Mouse (Mus musculus) urinary bladder, postnatal 10 days (tissue): ENCODE measurements around the gene Gins3.
A peak's percentile ranks its signal among the peaks of the same experiment; 100 is the strongest.
"Not testable (repeated sequence)": the region's sequence is repeated elsewhere in the genome, so short reads cannot be mapped to it uniquely, and the experiment has no call there.

ENCODE experiments used
- DNase-seq: peaks from one replicate; pipeline ENCODE4 v3.0.0; 2022; ENCODE audit warnings: low spot score

Gins3 gene

DNA sequence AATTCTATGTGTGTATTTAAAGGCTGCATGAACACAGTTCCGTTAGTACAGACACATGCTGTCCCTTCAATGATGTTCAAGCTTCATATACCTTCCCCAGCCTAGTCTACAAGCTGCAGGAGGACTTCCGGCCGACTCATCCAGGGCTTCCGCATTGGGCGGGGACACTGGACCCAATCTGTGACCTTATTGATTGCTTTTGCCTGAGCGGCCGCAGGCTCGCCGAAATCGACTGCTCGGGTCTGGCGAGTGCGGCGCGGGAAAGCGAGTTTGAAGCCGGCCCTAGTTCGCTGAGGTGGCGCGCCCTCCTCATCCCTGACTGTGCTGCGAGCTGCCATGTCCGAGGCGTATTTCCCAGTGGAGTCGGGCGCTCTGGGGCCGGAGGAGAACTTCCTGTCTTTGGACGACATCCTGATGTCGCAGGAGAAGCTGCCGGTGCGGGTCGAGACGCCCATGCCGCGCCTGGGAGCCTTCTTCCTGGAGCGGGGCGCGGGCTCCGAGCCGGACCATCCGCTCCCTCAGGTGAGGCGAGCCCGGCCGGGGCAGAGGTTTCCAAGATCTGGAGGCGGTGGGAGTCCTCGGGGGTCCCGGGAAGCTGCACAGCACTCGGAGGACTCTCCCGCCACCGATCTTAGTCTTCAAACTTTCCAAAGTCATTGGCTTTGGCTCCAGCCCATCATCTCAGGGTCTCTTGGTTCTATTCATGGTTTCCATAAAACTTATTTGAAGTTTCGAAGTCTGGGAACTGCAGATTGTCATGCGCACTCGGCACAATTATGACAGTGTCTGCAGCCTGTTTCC lies at the start of gene Gins3:
Gins3 (plus strand) TSS at position 192 of the 801 bp plus-strand sequence.
- peak; percentile 72 for DNase-seq

DNA sequence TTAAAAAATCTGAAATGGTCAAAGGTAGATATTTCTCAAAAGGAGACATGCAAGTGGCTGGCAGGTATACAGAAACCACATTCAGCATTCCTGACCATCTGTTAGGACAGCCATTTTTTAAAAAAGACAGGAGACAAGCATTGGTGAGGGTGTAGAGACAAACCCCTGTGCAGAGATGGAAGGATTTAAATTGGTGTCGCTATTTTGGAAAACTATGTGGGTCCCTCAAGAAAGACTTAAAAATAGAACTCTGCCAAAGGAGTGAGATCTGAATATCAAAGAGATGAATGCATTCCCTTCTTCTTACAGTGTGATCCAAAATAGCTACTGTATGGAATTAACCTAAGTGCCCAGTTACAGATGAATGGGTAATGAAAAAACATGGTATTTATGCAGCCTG lies 45.9 kb upstream of the Gins3 start:
- DNase-seq, result no peak

DNA sequence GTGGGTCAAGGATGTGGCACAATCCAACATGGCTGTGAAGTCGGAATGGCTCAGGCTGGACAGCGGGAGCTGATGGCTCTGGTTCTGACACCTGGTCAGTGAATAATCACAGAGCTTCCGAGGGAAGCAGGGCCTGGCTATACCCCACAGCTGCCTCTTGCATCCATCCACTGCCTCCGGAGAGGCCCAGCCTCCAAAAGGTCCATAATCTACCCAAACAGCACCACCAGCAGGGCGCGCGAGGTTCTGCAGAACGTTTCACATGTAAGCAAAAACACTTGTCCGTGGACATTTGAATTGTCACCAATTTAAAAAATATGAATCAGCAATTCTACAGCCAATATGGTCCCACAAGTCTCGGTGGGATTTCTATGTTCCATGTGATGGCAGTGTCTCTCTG lies 44.0 kb upstream of the Gins3 start:
- no peak for DNase-seq

DNA sequence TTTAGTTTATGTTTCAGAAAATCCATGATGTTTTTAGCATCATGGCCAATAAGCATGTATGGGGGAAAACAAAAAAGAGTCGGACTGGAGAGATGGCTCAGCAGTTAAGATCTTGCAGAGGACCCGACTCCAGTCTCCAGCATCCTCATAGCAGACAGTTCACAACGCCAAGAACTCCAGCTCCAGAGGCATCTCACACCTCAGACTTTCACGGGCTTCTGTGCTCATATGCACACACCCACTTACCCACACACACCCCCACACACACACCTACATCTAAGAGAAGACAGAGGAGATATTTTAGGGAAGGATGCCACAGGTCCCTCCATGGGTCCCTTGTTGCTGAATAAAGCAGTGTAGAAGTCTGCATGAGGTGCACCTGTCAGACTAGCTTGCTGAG lies 42.7 kb upstream of the Gins3 start:
- DNase-seq, result no peak

DNA sequence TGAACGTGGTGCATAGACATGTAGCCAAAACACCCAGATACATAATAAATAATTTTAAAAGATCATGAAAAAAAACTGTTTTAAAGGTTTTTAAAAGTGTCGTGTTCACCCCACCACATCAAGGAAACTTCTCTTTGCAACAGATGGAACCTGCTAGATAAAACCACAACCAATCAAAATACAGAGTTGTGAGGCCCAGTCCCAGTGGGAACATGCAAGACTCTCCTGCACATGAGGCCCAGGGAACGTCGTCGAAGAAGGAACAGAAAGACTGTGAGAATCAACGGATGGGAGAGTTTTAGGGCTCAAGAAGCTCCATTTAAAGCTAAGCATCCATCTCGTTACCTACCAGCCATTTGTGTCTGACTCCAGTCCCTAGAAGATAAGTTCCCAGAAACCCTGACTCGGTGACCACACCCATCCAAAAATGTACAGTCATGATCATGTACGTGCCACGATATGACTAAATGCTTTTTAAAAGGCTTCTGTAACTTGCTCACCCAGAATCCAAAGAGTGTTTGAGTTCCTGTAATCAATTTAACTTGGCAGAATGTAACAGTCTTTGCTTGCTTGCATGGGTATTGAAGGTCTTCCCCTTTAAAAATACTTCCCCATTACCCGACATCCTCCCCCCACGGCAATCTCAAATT lies 41.0 kb upstream of the Gins3 start:
- DNase-seq, result no peak

DNA sequence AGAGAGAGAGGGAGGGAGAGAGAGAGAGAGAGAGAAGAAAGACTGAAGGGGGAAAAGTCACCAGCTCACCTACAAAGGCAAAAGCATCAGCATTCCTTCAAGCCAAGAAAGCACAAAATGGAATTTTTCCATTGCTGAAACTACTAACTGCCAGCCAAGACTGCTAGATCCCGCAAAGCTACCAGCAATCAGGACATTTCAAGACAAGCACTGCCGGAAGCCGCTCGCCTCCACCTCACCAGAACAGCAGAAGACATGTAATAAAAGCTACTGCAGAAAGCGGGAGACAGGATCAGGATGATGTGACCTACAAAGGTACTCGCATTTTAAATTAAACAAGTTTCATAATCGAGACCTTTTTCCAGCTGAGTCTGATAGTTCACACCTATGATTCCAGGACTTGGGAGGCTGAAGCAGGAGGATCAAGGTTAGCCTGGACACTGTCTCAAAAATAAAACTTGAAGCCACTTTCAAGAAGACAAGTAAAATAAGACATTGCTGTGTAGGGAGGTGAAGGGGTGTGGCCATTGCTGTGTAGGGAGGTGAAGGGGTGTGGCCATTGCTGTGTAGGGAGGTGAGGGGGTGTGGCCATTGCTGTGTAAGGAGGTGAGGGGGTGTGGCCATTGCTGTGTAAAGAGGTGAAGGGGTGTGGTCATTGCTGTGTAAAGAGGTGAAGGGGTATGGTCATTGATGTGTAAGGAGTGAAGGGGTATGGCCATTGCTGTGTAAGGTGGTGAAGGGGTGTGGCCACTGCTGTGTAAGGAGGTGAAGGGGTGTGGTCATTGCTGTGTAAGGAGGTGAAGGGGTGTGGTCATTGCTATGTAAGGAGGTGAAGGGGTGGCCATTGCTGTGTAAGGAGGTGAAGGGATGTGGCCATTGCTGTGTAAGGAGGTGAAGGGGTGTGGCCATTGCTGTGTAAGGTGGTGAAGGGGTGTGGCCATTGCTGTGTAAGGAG lies 39.5 kb upstream of the Gins3 start:
- no peak for DNase-seq

DNA sequence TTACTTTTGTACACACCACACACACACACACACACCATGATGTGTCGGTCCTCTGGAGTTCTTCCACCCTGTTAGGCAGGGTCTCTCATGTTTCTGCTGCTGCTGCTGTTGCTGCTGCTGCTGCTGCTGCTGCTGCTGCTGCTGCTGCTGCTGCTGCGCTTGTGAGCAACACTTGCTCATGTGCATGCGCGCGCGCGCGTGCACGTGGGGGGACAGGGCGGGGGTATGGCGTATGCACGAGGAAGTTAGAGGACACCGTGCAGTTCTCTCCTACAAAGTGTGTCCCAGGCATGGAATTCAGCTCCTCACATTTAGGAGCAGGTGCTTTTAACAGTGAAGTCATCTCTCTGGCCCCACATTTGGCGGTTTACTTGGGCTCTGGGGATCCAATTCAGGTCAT lies 38.1 kb upstream of the Gins3 start:
- no peak for DNase-seq

DNA sequence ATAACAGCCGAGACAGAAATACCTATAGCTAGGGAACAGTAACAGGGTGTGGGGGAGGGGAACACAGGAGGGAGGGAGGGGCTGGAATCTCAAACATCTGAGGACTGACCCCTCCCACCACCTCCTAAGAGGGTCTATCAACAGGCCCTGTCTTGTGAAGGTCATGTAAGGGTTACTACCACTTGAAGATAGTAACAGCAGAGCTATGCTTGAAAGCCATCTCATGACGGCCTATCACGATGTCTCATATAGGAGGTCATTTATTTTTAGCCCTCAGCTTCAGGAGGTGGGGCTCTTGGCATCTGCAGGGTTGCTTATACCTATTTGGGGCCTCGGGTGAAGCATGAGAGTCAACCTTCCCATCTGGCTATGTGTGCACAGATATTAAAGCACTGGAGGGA lies 36.4 kb upstream of the Gins3 start:
- no peak for DNase-seq

DNA sequence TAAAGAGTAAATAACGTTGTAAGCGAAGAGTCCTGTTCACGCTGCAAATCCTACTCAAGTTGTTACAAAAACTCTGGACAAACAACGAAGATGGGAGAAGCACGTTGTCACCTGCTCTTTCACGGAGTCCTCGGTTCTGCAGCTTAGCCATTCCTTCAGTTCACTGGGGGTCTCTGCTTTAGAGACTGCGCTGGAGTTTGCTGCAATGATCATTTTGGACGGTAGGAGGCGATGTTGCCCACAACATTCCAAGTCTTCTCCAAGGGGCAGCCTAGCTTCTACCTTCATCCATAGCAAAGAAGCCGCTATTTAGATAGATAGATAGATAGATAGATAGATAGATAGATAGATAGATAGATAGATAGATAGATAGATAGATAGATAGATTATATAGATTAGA lies 33.4 kb upstream of the Gins3 start:
- DNase-seq, result no peak

DNA sequence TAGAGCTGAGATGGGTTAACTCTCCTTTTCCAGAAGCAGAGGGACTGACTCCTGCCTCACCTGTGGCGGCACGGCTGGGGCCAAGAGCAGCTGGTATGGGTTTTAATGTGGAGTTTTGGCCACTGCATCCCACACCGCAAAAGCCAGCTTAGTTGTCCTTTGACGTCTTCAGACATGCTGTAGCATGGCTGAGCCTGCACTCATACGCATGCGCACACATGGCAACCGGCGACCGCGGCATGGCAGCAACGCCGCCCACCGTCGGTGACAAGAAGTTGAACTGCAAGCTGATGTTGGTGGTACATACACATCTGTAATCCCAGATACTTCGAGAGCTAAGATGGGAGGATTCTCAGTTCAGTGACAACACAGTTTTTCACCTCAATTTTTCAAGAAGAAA lies 31.9 kb upstream of the Gins3 start:
- DNase-seq, result no peak

DNA sequence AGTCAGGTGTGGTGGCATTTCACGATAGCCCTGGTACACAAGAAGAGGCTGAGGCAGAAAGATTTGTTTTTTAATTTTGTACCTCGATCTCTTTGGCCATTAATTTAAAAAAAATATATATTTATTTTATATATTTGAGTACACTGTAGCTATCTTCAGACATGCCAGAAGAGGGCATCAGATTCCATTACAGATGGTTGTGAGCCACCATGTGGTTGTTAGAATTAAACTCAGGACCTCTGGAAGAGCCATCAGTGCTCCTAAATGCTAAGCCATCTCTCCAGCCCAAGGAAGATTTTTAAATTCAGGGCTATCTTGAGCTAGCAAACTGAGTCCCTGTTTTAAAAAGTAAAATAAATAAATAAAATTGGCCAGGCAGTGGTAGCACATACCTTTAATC lies 31.1 kb upstream of the Gins3 start:
- no peak for DNase-seq

DNA sequence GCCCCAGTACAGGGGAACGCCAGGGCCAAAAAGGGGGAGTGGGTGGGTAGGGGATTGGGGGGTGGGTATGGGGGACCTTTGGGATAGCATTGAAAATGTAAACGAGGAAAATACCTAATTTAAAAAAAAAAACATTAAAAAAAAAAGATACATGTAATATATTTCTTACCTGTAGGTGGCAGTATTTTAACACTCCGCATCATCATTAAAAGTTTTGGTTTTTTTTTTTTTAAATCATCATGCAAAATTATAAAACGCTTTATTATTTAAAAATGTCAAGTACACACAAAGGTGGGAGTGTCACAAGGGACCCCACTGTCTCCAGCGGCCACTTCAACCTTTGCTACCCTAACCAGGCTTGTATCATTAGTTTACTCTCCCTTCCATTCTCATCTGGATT lies 26.7 kb upstream of the Gins3 start:
- not testable (repeated sequence) for DNase-seq

DNA sequence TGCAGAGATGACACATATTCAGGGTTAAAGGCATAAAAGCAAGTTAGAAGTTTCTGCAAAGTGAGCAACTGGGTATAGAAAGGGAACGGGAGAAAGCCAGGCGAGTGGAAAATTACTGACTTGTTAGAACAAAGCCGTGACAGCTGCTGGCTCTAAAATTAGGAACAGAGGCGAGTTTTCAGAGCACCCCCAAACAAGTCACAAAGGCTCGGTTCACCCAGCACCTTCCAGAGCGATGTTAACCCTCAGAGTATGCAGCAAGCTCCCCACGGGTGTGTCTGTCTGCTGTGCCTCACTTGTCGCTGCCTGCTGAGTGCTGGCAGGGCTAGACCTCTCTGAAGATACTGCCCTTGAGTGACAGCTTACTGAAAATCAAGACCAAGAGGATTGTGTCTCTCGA lies 26.0 kb upstream of the Gins3 start:
- DNase-seq, result no peak

DNA sequence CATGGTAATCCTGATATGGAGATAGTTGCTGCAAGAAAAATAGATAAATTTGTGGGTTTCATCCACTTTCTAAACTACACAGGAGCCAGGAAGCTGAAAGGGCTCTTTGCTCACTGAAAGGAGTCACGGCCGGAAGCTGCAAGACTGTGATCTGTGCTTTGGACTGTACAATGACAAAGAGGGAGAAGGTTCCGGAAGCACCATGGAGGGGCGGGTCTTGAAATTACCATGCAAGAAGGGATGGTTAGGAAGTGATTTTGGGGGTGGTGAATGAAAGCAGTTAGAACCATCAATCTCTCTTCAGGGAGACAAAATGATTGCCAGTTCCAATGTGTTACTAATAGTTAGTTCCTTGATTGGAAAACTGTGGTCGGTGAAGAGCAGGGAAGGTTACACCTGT lies 23.8 kb upstream of the Gins3 start:
- DNase-seq, result no peak

DNA sequence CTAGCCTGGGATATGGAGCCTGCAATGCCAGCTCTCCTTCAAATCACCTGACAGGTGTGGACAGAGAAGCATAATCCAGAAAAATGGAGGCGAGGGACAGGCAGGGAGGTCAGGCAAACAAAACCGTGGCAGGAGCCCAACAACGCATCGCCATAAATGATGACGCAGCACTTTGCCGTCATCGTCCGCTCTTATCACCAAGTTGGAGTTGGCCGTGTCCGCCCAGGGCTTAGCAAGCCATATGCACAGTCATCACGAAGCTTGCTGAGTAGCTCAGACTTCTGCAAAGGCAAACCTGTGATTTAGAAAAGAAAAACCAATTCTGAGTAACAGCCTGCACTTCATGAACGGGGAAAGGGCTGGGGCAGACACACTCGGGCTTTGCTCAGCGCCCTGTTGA lies 22.5 kb upstream of the Gins3 start:
- DNase-seq, result no peak

DNA sequence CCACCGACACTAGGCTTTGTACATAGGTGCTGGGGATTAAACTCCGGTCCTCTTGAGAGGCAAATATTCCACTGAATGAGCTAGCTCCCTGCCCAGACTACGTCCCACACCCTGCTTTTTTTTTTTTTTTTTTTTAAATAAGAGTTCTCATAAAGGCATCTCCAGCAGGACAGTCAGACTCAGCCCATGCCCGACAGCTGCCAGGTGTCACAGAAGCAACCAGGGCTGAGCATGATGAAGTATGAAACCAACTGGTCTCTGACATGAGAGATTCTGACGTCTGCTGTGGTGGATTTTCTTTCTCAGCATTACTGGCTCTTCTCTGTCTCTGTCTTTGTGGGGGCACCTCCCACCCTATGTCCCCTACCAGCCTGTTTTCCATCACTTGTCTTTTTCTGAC lies 21.5 kb upstream of the Gins3 start:
- DNase-seq, result no peak

DNA sequence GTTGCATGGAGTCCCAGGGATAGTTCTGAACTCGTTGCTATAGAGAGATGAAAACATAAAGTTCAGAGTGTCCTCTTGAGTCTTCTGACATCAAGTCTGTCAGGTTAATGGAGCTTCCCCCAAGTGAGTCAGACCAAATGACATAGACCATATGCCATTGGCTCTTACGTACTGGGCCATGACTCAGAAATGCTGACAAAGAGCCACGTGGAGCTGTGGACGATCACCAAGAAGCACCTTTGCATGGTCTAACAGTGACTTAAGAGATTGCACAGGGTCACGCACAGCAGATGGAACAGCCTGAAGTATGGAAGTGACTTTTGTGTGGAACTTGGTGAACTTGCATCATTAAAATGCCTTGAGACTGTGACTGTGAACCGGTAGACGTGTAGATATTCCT lies 16.9 kb upstream of the Gins3 start:
- DNase-seq, result no peak

DNA sequence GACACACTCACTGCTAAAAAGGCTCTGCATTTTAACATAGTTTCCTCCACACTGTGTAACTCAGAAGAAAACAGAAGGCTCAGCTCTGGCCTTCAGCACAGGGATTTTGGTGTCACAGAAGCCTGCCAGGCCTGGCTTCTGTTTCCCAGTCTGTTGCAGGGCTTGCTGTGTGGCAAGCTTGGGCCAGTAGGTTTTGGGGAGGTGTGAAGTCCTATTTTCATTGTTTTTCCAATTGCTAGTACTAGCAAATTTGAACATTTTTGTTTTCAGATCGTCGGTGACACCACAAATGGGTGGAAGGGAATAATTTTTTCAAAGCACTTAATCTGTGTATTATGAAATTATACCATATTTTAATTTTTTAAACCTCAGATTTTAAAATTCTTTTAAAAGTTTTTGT lies 13.2 kb upstream of the Gins3 start:
- no peak for DNase-seq

DNA sequence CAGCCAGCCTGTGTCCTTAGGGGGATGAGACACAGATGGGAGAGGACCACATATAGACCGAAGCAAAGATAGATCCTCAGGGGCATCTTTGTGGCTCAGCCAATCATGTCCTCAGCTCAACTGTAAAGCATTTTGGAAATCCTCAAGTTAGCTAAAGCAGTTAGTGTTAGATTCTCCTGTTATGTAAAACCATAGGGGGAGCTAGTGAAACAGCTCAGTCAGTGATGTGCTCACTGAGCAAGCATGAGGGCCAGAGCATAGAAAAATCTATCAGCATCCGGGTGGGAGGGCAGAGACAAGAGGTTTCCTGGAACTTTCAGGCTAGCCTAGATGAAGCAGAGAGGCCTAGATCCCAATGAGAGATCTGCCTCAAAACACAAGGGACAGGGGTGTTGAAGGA lies 8.4 kb upstream of the Gins3 start:
- DNase-seq, result no peak

DNA sequence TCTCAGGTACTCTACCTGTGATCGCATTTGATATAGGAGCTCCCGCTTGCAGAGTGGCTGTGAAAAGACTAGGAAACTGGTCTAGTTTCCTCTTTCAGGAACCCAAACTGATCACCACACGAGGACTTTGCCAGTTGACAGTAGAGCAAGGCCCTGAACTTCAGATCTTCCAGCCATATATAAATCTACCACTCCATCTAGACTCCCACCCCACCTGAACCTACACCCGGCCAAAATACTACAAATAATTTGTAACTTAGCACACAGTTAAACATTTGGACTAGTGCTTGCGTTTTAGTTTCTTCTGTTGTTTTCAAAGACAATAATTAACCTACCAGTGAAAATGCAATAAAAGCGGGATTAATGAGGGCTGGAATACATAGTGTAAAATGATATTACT lies 413 bp upstream of the Gins3 start:
- DNase-seq, result no peak

DNA sequence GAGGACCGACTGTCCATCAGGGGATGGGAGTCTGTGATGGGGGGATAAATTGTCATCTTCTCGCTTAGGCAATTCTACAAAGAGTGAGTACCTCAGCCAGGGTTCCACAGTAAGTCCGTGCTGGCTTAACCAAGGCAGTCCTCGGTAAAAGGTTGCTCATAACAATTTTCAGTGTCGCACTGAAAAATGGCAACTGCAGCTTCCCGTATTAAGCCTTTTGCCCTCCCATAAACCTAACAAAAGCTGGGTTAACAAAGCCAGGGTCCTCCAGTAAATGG lies 749 bp downstream of the Gins3 start:
- no peak for DNase-seq

DNA sequence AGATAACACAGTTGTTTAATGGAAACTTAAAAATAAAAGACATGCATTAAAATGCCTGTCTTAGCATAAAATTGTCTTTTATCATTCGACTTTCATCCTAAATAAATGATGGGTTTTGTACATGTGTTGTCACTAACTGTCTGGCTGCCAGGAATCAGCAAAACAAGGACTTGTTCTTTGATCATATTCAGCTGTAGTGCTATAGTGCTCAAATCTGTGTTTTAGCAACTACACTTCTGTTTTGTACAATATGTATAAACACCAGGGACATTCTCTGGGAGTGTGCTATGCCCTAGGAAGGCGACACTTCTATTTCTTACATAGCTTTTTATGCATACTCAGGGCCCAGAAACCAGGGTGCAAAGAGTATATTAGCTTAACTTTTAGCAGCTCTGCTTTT lies 11.7 kb downstream of the Gins3 start:
- no peak for DNase-seq

DNA sequence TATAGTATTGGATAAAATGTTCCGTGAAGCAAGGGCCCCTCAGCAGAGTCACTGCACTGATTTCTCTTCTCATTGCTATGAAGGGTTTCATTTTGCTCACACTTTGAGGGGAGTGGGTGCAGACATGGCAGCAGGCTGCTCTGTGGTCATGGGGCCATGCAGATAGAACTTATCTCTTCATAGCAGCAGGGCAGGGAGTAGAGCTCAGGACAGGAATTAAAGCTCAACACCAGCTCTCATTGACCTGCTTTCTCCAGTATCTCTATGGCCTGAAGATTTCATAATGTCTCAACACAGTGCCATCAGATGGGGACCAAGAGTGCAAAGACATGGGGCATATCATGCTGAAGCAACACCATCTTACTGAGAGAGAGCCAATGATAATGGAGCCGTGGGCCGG lies 15.0 kb downstream of the Gins3 start:
- DNase-seq, result no peak
